Mouse (Mus musculus) megakaryocyte, embryonic 14.5 days (primary cell): ENCODE data around the gene Mcm5.

Experiments
- FLI1 ChIP-seq: IDR thresholded peaks from 2 replicates; pipeline ENCODE4 v1.6.1; 2012; ENCODE audit warnings: low read length, inconsistent platforms, mixed read lengths
- GATA1 ChIP-seq: IDR thresholded peaks from 3 replicates; pipeline ENCODE4 v1.6.1; 2012; ENCODE audit warnings: mixed read lengths, low read length, inconsistent platforms, borderline replicate concordance

DNA sequence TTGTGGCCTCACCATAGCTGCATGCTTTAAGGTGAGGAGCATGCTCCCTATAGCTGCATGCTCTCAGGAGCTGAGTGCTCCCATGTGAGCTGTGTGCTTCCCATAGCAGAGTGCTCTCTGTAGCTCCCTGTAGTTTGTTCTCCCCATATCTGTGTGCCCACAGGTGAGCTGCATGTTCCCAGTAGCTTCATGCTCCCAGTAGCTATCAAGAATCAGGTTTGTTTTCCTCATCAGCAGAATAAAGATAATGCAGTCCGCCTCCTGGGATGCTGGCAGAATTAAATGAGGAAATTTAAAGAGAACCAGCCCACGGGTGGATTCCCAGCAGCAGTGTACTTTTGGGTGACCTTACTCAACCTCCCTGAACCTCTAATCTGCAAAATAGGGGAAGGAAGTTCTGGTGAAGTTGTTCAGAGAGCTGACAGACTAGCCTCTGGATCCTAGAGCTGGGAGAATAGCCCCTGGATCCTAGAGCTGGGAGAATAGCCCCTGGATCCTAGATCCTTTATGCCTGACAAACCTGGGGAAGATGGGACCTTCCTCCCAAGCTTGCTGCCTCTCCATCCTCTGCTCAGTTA is 43.2 kb downstream of the Mcm5 start:
- TF ChIP-seq GATA1: no peak
- no peak for TF ChIP-seq FLI1
